Mouse (Mus musculus): Measurements from ENCODE around the gene B3gnt4. TPM values are rescaled to one million over a fixed set of nuclear protein-coding genes. Genes with fewer than 3 reads are reported as not detected.

The B3gnt4 gene
- polyA plus RNA-seq, 1 experiment from 2014 or later = 2.0 TPM

DNA sequence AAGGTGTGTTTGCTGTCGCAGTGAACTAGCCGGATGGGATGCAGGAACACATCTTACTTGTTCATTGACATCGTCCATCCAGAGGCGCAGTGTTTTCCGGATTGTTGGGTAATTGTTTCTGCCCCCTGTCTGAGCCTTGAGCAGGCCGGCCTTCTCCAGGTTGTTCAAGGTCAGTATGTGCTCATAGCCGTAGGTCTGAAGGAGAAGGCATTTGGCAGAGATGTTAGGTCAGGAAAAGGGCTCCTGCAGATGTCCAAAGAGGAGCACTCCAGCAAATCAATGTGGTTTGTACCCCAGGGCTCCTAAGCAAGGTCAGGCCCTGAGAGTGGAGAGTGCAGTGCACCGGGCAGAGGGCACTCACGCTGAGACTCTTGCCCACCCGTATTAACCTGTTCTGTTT, 23.5 kb downstream of the B3gnt4 start:
- H3K4me1 ChIP-seq = no peaks in the 10 kb centered on the region
- H3K27ac ChIP-seq (replicated peaks) = no peak overlapping the region
- H3K27me3 ChIP-seq (replicated peaks; ENCODE audit: low read depth, poor library complexity, severe bottlenecking) = no peaks in the 10 kb centered on the region
- peaks cover 90% of the 10 kb centered on the region for H3K36me3 ChIP-seq (replicated peaks)
- DNase-seq (ENCODE audit: low spot score) = no peak
- no peak overlapping the region for H3K4me3 ChIP-seq
- no peaks in the 10 kb centered on the region for H3K9me3 ChIP-seq
- 93% methylated on average over 10 of the region's 10 CpGs for WGBS

DNA sequence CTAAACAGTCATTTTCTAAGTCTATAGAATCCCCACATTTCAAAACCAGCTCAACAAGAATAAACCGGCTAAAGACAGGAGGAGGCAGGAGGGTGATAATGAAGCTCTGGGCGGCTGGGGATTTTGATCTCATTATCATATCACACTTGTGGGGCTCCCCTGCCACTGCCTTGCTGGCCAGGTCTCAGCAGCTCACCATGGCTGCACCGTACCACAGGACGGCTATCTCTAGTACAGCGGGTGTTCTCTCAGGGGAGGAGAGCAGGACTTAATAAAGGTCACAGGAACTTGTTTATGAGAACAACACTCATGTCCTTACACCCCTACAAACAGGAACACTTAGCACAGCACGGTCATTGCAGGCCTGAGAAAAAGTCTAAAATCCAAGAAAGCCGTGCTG, 45.4 kb downstream of the B3gnt4 start:
- Histone ChIP-seq H3K4me1 (no peaks in the 10 kb centered on the region), H3K27ac (replicated peaks) (no peak overlapping the region), H3K36me3 (replicated peaks) (peaks cover 62% of the 10 kb centered on the region), H3K4me3 (no peak overlapping the region), H3K9me3 (no peaks in the 10 kb centered on the region), H3K27me3 (replicated peaks; ENCODE audit: low read depth, poor library complexity, severe bottlenecking) (no peaks in the 10 kb centered on the region)
- 92% methylated on average over 7 of the region's 7 CpGs for WGBS
- no peak for DNase-seq (ENCODE audit: low spot score)

DNA sequence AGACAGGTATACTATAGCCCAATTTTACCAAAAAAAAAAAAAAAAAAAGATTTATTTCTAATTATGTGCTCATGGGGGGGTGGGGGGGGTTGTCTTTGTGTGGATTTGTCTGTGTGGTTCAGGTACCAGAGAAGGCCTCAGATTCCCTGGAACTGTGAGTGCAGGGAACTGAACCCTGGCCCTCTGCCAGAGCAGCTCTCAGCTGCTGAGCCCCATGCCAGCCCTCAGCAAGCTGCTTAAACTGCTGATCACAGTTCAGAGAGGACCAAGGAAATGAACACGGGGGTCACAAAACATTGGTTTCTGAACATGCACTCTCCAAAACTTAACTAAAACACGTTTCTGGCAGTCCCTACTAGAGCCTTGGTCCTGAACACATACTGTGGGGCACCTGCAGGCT, 46.2 kb downstream of the B3gnt4 start:
- no peaks in the 10 kb centered on the region for H3K4me1 ChIP-seq
- DNase-seq (ENCODE audit: low spot score) = no peak
- H3K9me3 ChIP-seq = no peaks in the 10 kb centered on the region
- H3K36me3 ChIP-seq (replicated peaks) = peaks cover 70% of the 10 kb centered on the region
- H3K4me3 ChIP-seq = no peak overlapping the region
- WGBS = 71% methylated on average over 2 of the region's 2 CpGs
- no peak overlapping the region for H3K27ac ChIP-seq (replicated peaks)
- H3K27me3 ChIP-seq (replicated peaks; ENCODE audit: low read depth, poor library complexity, severe bottlenecking) = no peaks in the 10 kb centered on the region

DNA sequence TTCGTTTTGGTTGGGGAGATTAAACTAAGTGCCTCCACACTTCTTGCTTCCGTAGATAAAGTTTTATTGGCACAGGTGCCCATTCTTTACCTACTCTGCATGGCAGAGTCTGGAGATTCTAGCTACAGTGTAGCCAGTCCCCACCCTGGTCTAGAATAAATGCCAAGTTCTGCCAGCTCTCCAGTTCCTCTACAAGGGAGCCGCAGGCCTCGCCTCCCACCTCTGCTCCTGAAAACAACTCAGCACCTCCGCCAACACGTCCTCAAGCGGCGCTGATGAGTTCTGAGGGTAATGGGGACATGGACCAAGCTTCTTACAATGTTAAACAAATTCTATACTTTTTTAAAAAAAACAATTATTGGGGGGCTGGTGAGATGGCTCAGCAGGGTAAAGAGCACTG, 49.3 kb downstream of the B3gnt4 start:
- no peaks in the 10 kb centered on the region for H3K9me3 ChIP-seq
- DNase-seq (ENCODE audit: low spot score) = no peak
- H3K27ac ChIP-seq (replicated peaks) = no peak overlapping the region
- H3K36me3 ChIP-seq (replicated peaks) = peaks cover 94% of the 10 kb centered on the region
- no peaks in the 10 kb centered on the region for H3K4me1 ChIP-seq
- WGBS = 93% methylated on average over 8 of the region's 8 CpGs
- no peak overlapping the region for H3K4me3 ChIP-seq
- no peaks in the 10 kb centered on the region for H3K27me3 ChIP-seq (replicated peaks; ENCODE audit: low read depth, poor library complexity, severe bottlenecking)

DNA sequence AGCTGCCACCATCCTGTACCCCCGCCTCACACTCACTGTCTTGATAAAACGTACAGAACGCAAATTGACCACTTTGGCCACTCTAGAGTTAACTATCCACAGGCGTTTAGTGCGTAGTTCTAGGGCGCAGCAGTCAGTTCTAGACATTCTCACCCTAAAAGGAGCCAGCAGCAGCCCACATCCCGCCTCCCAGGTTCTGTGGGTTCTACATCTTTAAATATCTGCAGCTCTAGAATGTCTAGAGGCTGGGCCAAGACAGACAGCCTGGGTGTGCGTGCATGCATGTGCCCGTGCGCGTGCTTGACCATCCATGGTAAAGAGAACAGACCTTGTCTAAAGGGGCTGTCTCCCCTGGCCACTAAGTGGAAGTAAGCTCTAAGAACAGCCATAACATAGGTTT, 50.9 kb downstream of the B3gnt4 start:
- 95% methylated on average over 11 of the region's 11 CpGs for WGBS
- H3K36me3 ChIP-seq (replicated peaks) = peaks cover 97% of the 10 kb centered on the region

More for the DNA sequence above, 50.9 kb downstream of the B3gnt4 start:
- Histone ChIP-seq H3K27me3 (replicated peaks; ENCODE audit: low read depth, poor library complexity, severe bottlenecking) (no peaks in the 10 kb centered on the region), H3K4me1 (no peaks in the 10 kb centered on the region), H3K27ac (replicated peaks) (no peak overlapping the region), H3K4me3 (no peak overlapping the region), H3K9me3 (no peaks in the 10 kb centered on the region)
- DNase-seq (ENCODE audit: low spot score) = no peak

Small RNAs within 50 kb of the gene (microRNA-seq; reads per million reads assigned to microRNA genes)
- 1.8 reads per million for gene Mir7647

Other genes with a start within 250 kb of the B3gnt4 start
- 41.7 and 42.8 TPM in 2 replicates for gene Bcl7a, start 166.6 kb upstream of the B3gnt4 start, polyA plus RNA-seq (2016; fragmentation: Nextera tagmentation; extraction: Ambion mirVana)
- 18.6 and 20.8 TPM in 2 replicates for gene Mlxip, start 115.7 kb upstream of the B3gnt4 start, polyA plus RNA-seq (2016; fragmentation: Nextera tagmentation; extraction: Ambion mirVana)
- 0.19 TPM in 1 of 2 replicates, not detected in the other for gene Lrrc43, start 21.2 kb upstream of the B3gnt4 start, polyA plus RNA-seq (2016; fragmentation: Nextera tagmentation; extraction: Ambion mirVana)
- not detected in 2 replicates for gene Il31, start 21.0 kb upstream of the B3gnt4 start, polyA plus RNA-seq (2016; fragmentation: Nextera tagmentation; extraction: Ambion mirVana)
- 125 and 134 TPM in 2 replicates for gene Diablo, start 13.7 kb downstream of the B3gnt4 start, polyA plus RNA-seq (2016; fragmentation: Nextera tagmentation; extraction: Ambion mirVana)
- 0.24 and 0.35 TPM in 2 replicates for gene Gm49027, start 15.0 kb downstream of the B3gnt4 start, polyA plus RNA-seq (2016; fragmentation: Nextera tagmentation; extraction: Ambion mirVana)
- gene Vps33a, start 62.6 kb downstream of the B3gnt4 start, polyA plus RNA-seq (2016; fragmentation: Nextera tagmentation; extraction: Ambion mirVana) = 28.1 and 32.0 TPM in 2 replicates
- gene Clip1, start 174.2 kb downstream of the B3gnt4 start, polyA plus RNA-seq (2016; fragmentation: Nextera tagmentation; extraction: Ambion mirVana) = 52.9 and 54.0 TPM in 2 replicates
- 86.3 and 93.8 TPM in 2 replicates for gene Zcchc8, start 210.6 kb downstream of the B3gnt4 start, polyA plus RNA-seq (2016; fragmentation: Nextera tagmentation; extraction: Ambion mirVana)
- gene Rsrc2, start 239.0 kb downstream of the B3gnt4 start, polyA plus RNA-seq (2016; fragmentation: Nextera tagmentation; extraction: Ambion mirVana) = 142 and 144 TPM in 2 replicates
- 45.3 and 46.4 TPM in 2 replicates for gene Kntc1, start 239.3 kb downstream of the B3gnt4 start, polyA plus RNA-seq (2016; fragmentation: Nextera tagmentation; extraction: Ambion mirVana)

All from embryonic facial prominence, embryonic 10.5 days (tissue).